Mouse (Mus musculus) heart, postnatal 0 days (tissue): ENCODE data around the gene Fam117a.

Experiments used
- CTCF ChIP-seq: IDR thresholded peaks from 2 replicates; pipeline ENCODE4 v1.5.1; 2016; ENCODE audit warnings: antibody characterized with exemption, control low read depth, low read depth
- EP300 ChIP-seq: IDR thresholded peaks from 2 replicates; pipeline ENCODE4 v1.6.1; 2016; ENCODE audit warnings: antibody characterized with exemption, low read depth

GRCm38 (mm10) chr11:95399520-95400020 lies 62.8 kb downstream of the Fam117a start:
- TF ChIP-seq EP300 (no peak), CTCF (no peak)
